Mouse (Mus musculus) hindbrain, embryonic 16.5 days (tissue): ENCODE data around the gene Atp6v0a1. TPM values are rescaled to one million over a fixed set of nuclear protein-coding genes. Genes with fewer than 3 reads are reported as not detected.
A peak's percentile ranks its signal among the peaks of the same experiment; 100 is the strongest.

ENCODE experiments used
- ATAC-seq: fragments of 200-750 bp; cut with Nextera tagmentation; 2 replicates; pipeline ENCODE4 v1.8.0; 2017; ENCODE audit warnings: moderate TSS enrichment, moderate library complexity
- H3K27ac ChIP-seq: fragments of 300-500 bp; sonication (generic); 2 replicates; pipeline ENCODE4 v1.5.1; 2014; ENCODE audit warnings: low read depth, mild to moderate bottlenecking, control low read depth, low read length, moderate library complexity
- H3K27me3 ChIP-seq: fragments of 300-500 bp; sonication (generic); replicated peaks from 2 replicates; pipeline ENCODE4 v1.6.1; 2014; ENCODE audit warnings: low read length; ENCODE audit not compliant: control insufficient read depth, insufficient read depth
- H3K36me3 ChIP-seq: fragments of 300-500 bp; sonication (generic); 2 replicates; pipeline ENCODE4 v1.6.1; 2014; ENCODE audit warnings: mild to moderate bottlenecking, low read length, moderate library complexity, mixed read lengths; ENCODE audit not compliant: control insufficient read depth, insufficient read depth
- H3K4me1 ChIP-seq: fragments of 300-500 bp; sonication (generic); 2 replicates; pipeline ENCODE4 v1.6.1; 2014; ENCODE audit warnings: low read depth, low read length; ENCODE audit not compliant: control insufficient read depth, insufficient read depth
- H3K4me2 ChIP-seq: fragments of 300-500 bp; sonication (generic); 2 replicates; pipeline ENCODE4 v1.6.1; 2014; ENCODE audit warnings: mild to moderate bottlenecking, low read length, control low read depth, moderate library complexity
- H3K4me3 ChIP-seq: fragments of 300-500 bp; sonication (generic); 2 replicates; pipeline ENCODE4 v1.5.1; 2014; ENCODE audit warnings: mild to moderate bottlenecking, low read length, control low read depth, moderate library complexity
- H3K9ac ChIP-seq: fragments of 300-500 bp; sonication (generic); 2 replicates; pipeline ENCODE4 v1.6.1; 2014; ENCODE audit warnings: low read depth, mild to moderate bottlenecking, control low read depth, low read length, moderate library complexity
- H3K9me3 ChIP-seq: fragments of 300-500 bp; sonication (generic); 2 replicates; pipeline ENCODE4 v1.6.1; 2014; ENCODE audit warnings: mild to moderate bottlenecking, low read length, moderate library complexity; ENCODE audit not compliant: control insufficient read depth
- WGBS: fragments of 180-500 bp; shearing (Covaris S2); extraction: QIAGEN DNeasy Blood & Tissue Kit; methylation state at CpG from one replicate; pipeline ENCODE4 v1.1.7; 2014; 5-methylcytosine and 5-hydroxymethylcytosine counted together
- polyA plus RNA-seq: library from polyadenylated mRNA; unstranded; fragments of >200 nt; fragmentation: Nextera tagmentation; extraction: Ambion mirVana; gene quantifications from 2 replicates; pipeline ENCODE4 v1.2.1, GENCODE M21; 2015

The Atp6v0a1 gene
- polyA plus RNA-seq, 1 experiment from 2014 or later, result 175 TPM

- Histone ChIP-seq H3K9ac (peak overlapping the region; percentile 59), H3K36me3 (peaks cover 12% of the 10 kb centered on the region; the same call in 1 of the 2 replicates), H3K4me2 (peak overlapping the region; percentile 63), H3K9me3 (no peaks in the 10 kb centered on the region), H3K27ac (peak overlapping the region; percentile 32; the same call in 1 of the 2 replicates), H3K4me1 (peaks cover 19% of the 10 kb centered on the region), H3K4me3 (peak overlapping the region; percentile 33), H3K27me3 (no peaks in the 10 kb centered on the region)
- 22% methylated on average over 18 of the region's 18 CpGs for WGBS
- no peak for ATAC-seq
Measured at GRCm38 (mm10) chr11:101066549-101067412, 57.5 kb downstream of the Atp6v0a1 start.

- H3K4me1 ChIP-seq, result peaks cover 19% of the 10 kb centered on the region
- H3K36me3 ChIP-seq, result no peaks in the 10 kb centered on the region
- no peaks in the 10 kb centered on the region for H3K27me3 ChIP-seq
- H3K9me3 ChIP-seq, result no peaks in the 10 kb centered on the region
- peak within 1 kb of the TSS; percentile 77 for H3K4me2 ChIP-seq
- H3K27ac ChIP-seq, result peak within 1 kb of the TSS; percentile 84
- H3K4me3 ChIP-seq, result peak within 1 kb of the TSS; percentile 64
- ATAC-seq, result peak; percentile 90
- 4% methylated on average over 35 of the region's 35 CpGs for WGBS
- peak within 1 kb of the TSS; percentile 94 for H3K9ac ChIP-seq
Measured at GRCm38 (mm10) chr11:101069391-101070188, 60.3 kb downstream of the Atp6v0a1 start, which contains the start of gene Naglu. Naglu (plus strand) TSS chr11:101070012.

GRCm38 (mm10) chr11:101070189-101070527 is 60.9 kb downstream of the Atp6v0a1 start:
- WGBS, result under 1% methylated on average over 19 of the region's 36 CpGs
- no peaks in the 10 kb centered on the region for H3K27me3 ChIP-seq
- peak overlapping the region; percentile 84 for H3K27ac ChIP-seq
- ATAC-seq, result peak; percentile 74
- no peaks in the 10 kb centered on the region for H3K36me3 ChIP-seq
- no peaks in the 10 kb centered on the region for H3K9me3 ChIP-seq
- H3K9ac ChIP-seq, result peak overlapping the region; percentile 94
- H3K4me3 ChIP-seq, result peak overlapping the region; percentile 64
- H3K4me2 ChIP-seq, result peak overlapping the region; percentile 77
- peaks cover 19% of the 10 kb centered on the region for H3K4me1 ChIP-seq

DNA sequence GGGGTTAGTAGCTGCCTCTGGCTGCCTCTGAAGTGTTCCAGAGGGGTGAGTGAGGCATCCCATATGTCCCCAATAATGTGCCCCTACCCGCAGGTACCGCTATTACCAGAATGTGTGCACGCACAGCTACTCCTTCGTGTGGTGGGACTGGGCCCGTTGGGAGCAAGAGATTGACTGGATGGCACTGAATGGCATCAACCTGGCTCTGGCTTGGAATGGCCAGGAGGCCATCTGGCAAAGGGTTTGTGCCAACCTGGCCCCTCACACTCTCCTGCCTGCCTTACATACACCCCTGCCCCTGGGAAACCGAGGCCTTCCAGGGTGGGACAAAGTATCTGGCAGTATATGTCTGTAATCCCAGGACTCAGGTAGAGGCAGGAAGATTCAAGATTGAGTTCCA is 61.7 kb downstream of the Atp6v0a1 start:
- Histone ChIP-seq H3K9me3 (no peaks in the 10 kb centered on the region), H3K9ac (no peak overlapping the region), H3K4me3 (peak overlapping the region; percentile 64), H3K27me3 (no peaks in the 10 kb centered on the region), H3K36me3 (no peaks in the 10 kb centered on the region), H3K4me2 (peak overlapping the region; percentile 77), H3K4me1 (peaks cover 19% of the 10 kb centered on the region), H3K27ac (no peak overlapping the region)
- 57% methylated on average over 6 of the region's 6 CpGs for WGBS
- no peak for ATAC-seq

DNA sequence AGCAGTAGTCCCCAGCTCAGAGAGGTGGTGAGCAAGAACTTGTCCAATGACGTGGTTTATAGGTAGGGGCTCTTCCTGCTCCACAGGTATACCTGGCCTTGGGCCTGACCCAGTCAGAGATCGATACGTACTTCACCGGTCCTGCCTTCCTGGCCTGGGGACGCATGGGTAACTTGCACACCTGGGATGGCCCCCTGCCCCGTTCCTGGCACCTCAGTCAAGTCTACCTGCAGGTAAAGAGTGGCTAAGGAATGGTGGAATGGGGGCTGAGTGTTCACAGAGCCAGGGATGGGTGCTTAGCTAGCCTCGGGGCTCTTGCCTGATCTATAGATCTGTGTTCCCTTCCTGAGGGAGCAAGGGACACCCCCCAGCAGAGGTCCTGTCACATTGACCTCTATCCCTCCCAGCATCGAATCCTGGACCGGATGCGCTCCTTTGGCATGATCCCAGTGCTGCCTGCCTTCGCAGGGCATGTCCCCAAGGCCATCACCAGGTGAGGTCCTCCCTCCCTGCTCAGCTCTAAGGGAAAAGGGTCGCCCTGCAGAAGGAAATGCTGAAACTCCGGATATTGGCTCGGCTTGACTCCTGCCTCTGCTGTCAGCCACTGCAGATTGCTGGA is 62.7 kb downstream of the Atp6v0a1 start:
- no peak for ATAC-seq
- WGBS, result 71% methylated on average over 14 of the region's 14 CpGs
- Histone ChIP-seq H3K4me2 (no peak overlapping the region), H3K9ac (no peak overlapping the region), H3K36me3 (no peaks in the 10 kb centered on the region), H3K27ac (no peak overlapping the region), H3K4me1 (peaks cover 16% of the 10 kb centered on the region), H3K4me3 (no peak overlapping the region), H3K27me3 (no peaks in the 10 kb centered on the region), H3K9me3 (no peaks in the 10 kb centered on the region)

- Histone ChIP-seq H3K4me1 (peaks cover 7% of the 10 kb centered on the region), H3K4me3 (no peak within 1 kb of the TSS), H3K9ac (no peak within 1 kb of the TSS), H3K4me2 (no peak within 1 kb of the TSS), H3K36me3 (no peaks in the 10 kb centered on the region), H3K9me3 (no peaks in the 10 kb centered on the region), H3K27me3 (peaks cover 39% of the 10 kb centered on the region), H3K27ac (no peak within 1 kb of the TSS)
- 66% methylated on average over 9 of the region's 9 CpGs for WGBS
- ATAC-seq, result no peak
Measured at GRCm38 (mm10) chr11:101078121-101078520, 68.9 kb downstream of the Atp6v0a1 start, which contains the start of gene Hsd17b1. Hsd17b1 (plus strand) TSS chr11:101078411.

GRCm38 (mm10) chr11:101079746-101080145 is 70.5 kb downstream of the Atp6v0a1 start:
- H3K9ac ChIP-seq, result no peak overlapping the region
- H3K4me1 ChIP-seq, result peaks cover 14% of the 10 kb centered on the region
- H3K4me2 ChIP-seq, result peak overlapping the region; percentile 16; the same call in 1 of the 2 replicates
- no peak for ATAC-seq
- peaks cover 39% of the 10 kb centered on the region for H3K27me3 ChIP-seq
- 4% methylated on average over 23 of the region's 27 CpGs for WGBS
- 0 out of 2 replicates have a peak overlapping the region, but pooled peaks have one; percentile 5 for H3K4me3 ChIP-seq
- H3K27ac ChIP-seq, result no peak overlapping the region
- H3K36me3 ChIP-seq, result no peaks in the 10 kb centered on the region; the same call in 1 of the 2 replicates
- no peaks in the 10 kb centered on the region for H3K9me3 ChIP-seq

GRCm38 (mm10) chr11:101080421-101080820 is 71.2 kb downstream of the Atp6v0a1 start:
- WGBS, result 63% methylated on average over 5 of the region's 5 CpGs
- H3K4me3 ChIP-seq, result no peak overlapping the region
- no peak overlapping the region for H3K27ac ChIP-seq
- no peak overlapping the region for H3K9ac ChIP-seq
- H3K36me3 ChIP-seq, result no peaks in the 10 kb centered on the region; the same call in 1 of the 2 replicates
- H3K4me1 ChIP-seq, result peaks cover 14% of the 10 kb centered on the region
- no peaks in the 10 kb centered on the region for H3K9me3 ChIP-seq
- no peak overlapping the region for H3K4me2 ChIP-seq
- H3K27me3 ChIP-seq, result peaks cover 39% of the 10 kb centered on the region
- ATAC-seq, result no peak
